Mouse (Mus musculus): ENCODE results near the gene Uchl1. TPM values are rescaled to one million over a fixed set of nuclear protein-coding genes. Genes with fewer than 3 reads are reported as not detected.

Uchl1 gene
- 100 to 1,000 TPM; 903 to 958 TPM for total RNA-seq (2021)

GRCm38 (mm10) chr5:66675983-66676382 is at the start of gene Uchl1:
Uchl1 (plus strand) TSS chr5:66676091.
- intact Hi-C loops (cut with DNase I): loop anchor here (1.0 to 10.0 kb wide), 3 partner anchors 56 to 411 kb away; no protein-coding TSS in a partner anchor
- DNase-seq (ENCODE audit: low spot score in 2 of 2): peak; percentile 92 to 98

- DNase-seq (ENCODE audit: low spot score in 2 of 2): no peak
- intact Hi-C loops (cut with DNase I): loop anchor here (5.0 kb wide), 1 partner anchor 34 kb away; no protein-coding TSS in a partner anchor
Observed at GRCm38 (mm10) chr5:66627805-66628204, 48.1 kb upstream of the Uchl1 start.

- intact Hi-C loops (cut with DNase I): no loop called here
- no peak for DNase-seq (ENCODE audit: low spot score in 2 of 2)
Observed at GRCm38 (mm10) chr5:66635459-66636079, 40.3 kb upstream of the Uchl1 start.

GRCm38 (mm10) chr5:66642156-66642555 is 33.7 kb upstream of the Uchl1 start:
- intact Hi-C loops (cut with DNase I): no loop called here
- no peak for DNase-seq (ENCODE audit: low spot score in 2 of 2)

GRCm38 (mm10) chr5:66643260-66643659 is 32.6 kb upstream of the Uchl1 start:
- intact Hi-C loops (cut with DNase I): no loop called here
- no peak for DNase-seq (ENCODE audit: low spot score in 2 of 2)

- DNase-seq (ENCODE audit: low spot score in 2 of 2): no peak
- intact Hi-C loops (cut with DNase I): no loop called here
Observed at GRCm38 (mm10) chr5:66647504-66647903, 28.4 kb upstream of the Uchl1 start.

GRCm38 (mm10) chr5:66654220-66654619 is 21.7 kb upstream of the Uchl1 start:
- intact Hi-C loops (cut with DNase I): no loop called here
- DNase-seq (ENCODE audit: low spot score in 2 of 2): peak; percentile 10 to 13

- peak; percentile 65 to 78 for DNase-seq (ENCODE audit: low spot score in 2 of 2)
- intact Hi-C loops (cut with DNase I): loop anchor here (5.0 to 10.0 kb wide), 2 partner anchors 288 to 411 kb away; no protein-coding TSS in a partner anchor
Observed at GRCm38 (mm10) chr5:66675189-66675890, 551 bp upstream of the Uchl1 start.

- intact Hi-C loops (cut with DNase I): loop anchor here (1.0 to 10.0 kb wide), 3 partner anchors 56 to 412 kb away; no protein-coding TSS in a partner anchor
- peak; percentile 79 for DNase-seq (ENCODE audit: low spot score in 2 of 2)
Observed at GRCm38 (mm10) chr5:66676457-66677117, 696 bp downstream of the Uchl1 start.

- intact Hi-C loops (cut with DNase I): loop anchor here (5.0 to 10.0 kb wide), 2 partner anchors 290 to 413 kb away; no protein-coding TSS in a partner anchor
- DNase-seq (ENCODE audit: low spot score in 2 of 2): peak; percentile 56 to 60
Observed at GRCm38 (mm10) chr5:66677411-66678345, 1.8 kb downstream of the Uchl1 start.

- peak; percentile 65 to 89 for DNase-seq (ENCODE audit: low spot score in 2 of 2)
- intact Hi-C loops (cut with DNase I): loop anchor here (5.0 to 10.0 kb wide), 2 partner anchors 292 to 414 kb away; no protein-coding TSS in a partner anchor
Observed at GRCm38 (mm10) chr5:66679222-66679621, 3.3 kb downstream of the Uchl1 start.

- no peak for DNase-seq (ENCODE audit: low spot score in 2 of 2)
- intact Hi-C loops (cut with DNase I): no loop called here
Observed at GRCm38 (mm10) chr5:66685930-66686329, 10.0 kb downstream of the Uchl1 start.

- no peak for DNase-seq (ENCODE audit: low spot score in 2 of 2)
- intact Hi-C loops (cut with DNase I): no loop called here
Observed at GRCm38 (mm10) chr5:66686863-66687262, 11.0 kb downstream of the Uchl1 start.

GRCm38 (mm10) chr5:66687737-66688136 is 11.8 kb downstream of the Uchl1 start:
- DNase-seq (ENCODE audit: low spot score in 2 of 2): peak in 1 of 2 experiments; percentile 76
- intact Hi-C loops (cut with DNase I): no loop called here

- DNase-seq (ENCODE audit: low spot score in 2 of 2): no peak
- intact Hi-C loops (cut with DNase I): no loop called here
Observed at GRCm38 (mm10) chr5:66688286-66688685, 12.4 kb downstream of the Uchl1 start.

- intact Hi-C loops (cut with DNase I): loop anchor here (10.0 kb wide), 1 partner anchor 845 kb away; no protein-coding TSS in a partner anchor
- no peak for DNase-seq (ENCODE audit: low spot score in 2 of 2)
Observed at GRCm38 (mm10) chr5:66689796-66690195, 13.9 kb downstream of the Uchl1 start.

GRCm38 (mm10) chr5:66693231-66693630 is 17.3 kb downstream of the Uchl1 start:
- no peak for DNase-seq (ENCODE audit: low spot score in 2 of 2)
- intact Hi-C loops (cut with DNase I): loop anchor here (2.0 to 10.0 kb wide), 2 partner anchors 540 to 842 kb away; no protein-coding TSS in a partner anchor

GRCm38 (mm10) chr5:66697119-66697518 is 21.2 kb downstream of the Uchl1 start:
- intact Hi-C loops (cut with DNase I): loop anchor here (2.0 to 10.0 kb wide), 3 partner anchors 300 to 838 kb away; no protein-coding TSS in a partner anchor

GRCm38 (mm10) chr5:66699911-66700310 is 24.0 kb downstream of the Uchl1 start:
- DNase-seq (ENCODE audit: low spot score in 2 of 2): no peak
- intact Hi-C loops (cut with DNase I): loop anchor here (2.0 to 10.0 kb wide), 3 partner anchors 297 to 835 kb away; no protein-coding TSS in a partner anchor

More at GRCm38 (mm10) chr5:66697119-66697518, 21.2 kb downstream of the Uchl1 start:
- peak; percentile 67 to 81 for DNase-seq (ENCODE audit: low spot score in 2 of 2)

All from left cerebral cortex, postnatal 25 days (tissue).